ENCODE assay signal across 23 mouse cellular contexts in the genomic region with DNA sequence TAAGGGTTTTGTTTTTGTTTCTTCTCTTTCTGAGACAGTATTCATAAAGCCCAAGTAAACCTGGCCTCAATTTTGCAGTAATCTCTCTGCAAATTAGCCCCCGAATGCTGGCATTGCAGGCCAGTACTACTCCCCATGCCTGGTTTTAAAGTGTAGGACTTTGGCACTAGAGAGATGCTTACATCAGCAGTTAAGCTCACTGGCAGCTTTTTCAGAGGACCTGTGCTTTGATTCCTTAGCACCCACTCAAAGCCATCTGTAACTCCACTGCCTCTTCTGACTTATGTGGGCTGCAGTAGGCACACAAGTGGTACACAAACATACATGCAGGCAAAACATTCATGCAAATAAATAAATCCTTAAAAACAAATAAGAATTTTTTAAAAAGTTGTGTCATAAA. TPM values are rescaled to one million over a fixed set of nuclear protein-coding genes. Genes with fewer than 3 reads are reported as not detected.
A peak's percentile ranks its signal among the peaks of the same experiment; 100 is the strongest.
DNase-seq lines count a peak whose midpoint lies in the region; ATAC-seq lines count a peak whose summit lies in the region.
"Had no signal": no experiment of that assay in that cellular context is flagged by ENCODE, and none has a peak within 500 bp of the region (broad histone marks: within the 10 kb centered on the region; RNA-seq: fewer than 3 reads in every experiment).

No protein-coding gene starts in this region.

- H3K36me3 ChIP-seq in kidney, embryonic 16.5 days (ENCODE audit: insufficient read depth, low read length), result peaks cover 25% of the 10 kb centered on the region

- H3K27me3 ChIP-seq in kidney, embryonic 16.5 days (ENCODE audit: insufficient read depth, low read length), result no peaks in the 10 kb centered on the region
- H3K27me3 ChIP-seq: embryonic facial prominence, embryonic 12.5 days; forebrain, embryonic 15.5 days; heart, embryonic 15.5 days; hindbrain, embryonic 13.5 days had no signal

- no peak overlapping the region for H3K27ac ChIP-seq in kidney, embryonic 16.5 days (ENCODE audit: low read length)
- H3K27ac ChIP-seq: embryonic facial prominence, embryonic 12.5 days; forebrain, embryonic 15.5 days; heart, adult 2 months; heart, embryonic 15.5 days; hindbrain, embryonic 13.5 days had no signal

- no peak overlapping the region for H3K9ac ChIP-seq in kidney, embryonic 16.5 days (replicated peaks; ENCODE audit: low read length)
- H3K9ac ChIP-seq: embryonic facial prominence, embryonic 12.5 days; forebrain, embryonic 15.5 days; heart, embryonic 15.5 days; hindbrain, embryonic 13.5 days had no signal

- DNase-seq in frontal cortex, postnatal 14 days (ENCODE audit: low spot score in 2 of 2), result no peak
- DNase-seq in kidney, adult 9 months, result peak; percentile 74
- DNase-seq in layer of hippocampus, adult 9-11 months, result peak; percentile 29
- DNase-seq in layer of hippocampus, adult 8-10 months (ENCODE audit: low spot score in 2 of 2), result no peak
- no peak for DNase-seq in urinary bladder, postnatal 4 days (ENCODE audit: low spot score in 2 of 2)
- DNase-seq: adrenal gland, adult 8-10 months; adrenal gland, postnatal 36 days; B cell, adult 2 months; cerebellum, adult 11 months; cerebellum, adult 8-10 months; cerebellum, postnatal 25 days; gastrocnemius, postnatal 14 days; heart, adult 2 months; heart, postnatal 14 days had no signal

- H3K4me2 ChIP-seq in kidney, embryonic 16.5 days (replicated peaks; ENCODE audit: low read depth, low read length), result no peak overlapping the region
- H3K4me2 ChIP-seq: embryonic facial prominence, embryonic 12.5 days; forebrain, embryonic 15.5 days; heart, embryonic 11.5 days; heart, embryonic 15.5 days; hindbrain, embryonic 13.5 days had no signal

- no peaks in the 10 kb centered on the region for H3K4me1 ChIP-seq in kidney, embryonic 16.5 days (ENCODE audit: insufficient read depth, low read length)
- H3K4me1 ChIP-seq: embryonic facial prominence, embryonic 12.5 days; forebrain, embryonic 15.5 days; heart, embryonic 15.5 days; hindbrain, embryonic 13.5 days had no signal

- no peaks in the 10 kb centered on the region for H3K9me3 ChIP-seq in kidney, embryonic 16.5 days (ENCODE audit: low read length)
- H3K9me3 ChIP-seq: embryonic facial prominence, embryonic 12.5 days; forebrain, embryonic 15.5 days; G1E; heart, embryonic 15.5 days; hindbrain, embryonic 13.5 days had no signal

- H3K4me3 ChIP-seq in kidney, embryonic 16.5 days (ENCODE audit: low read length), result no peak overlapping the region
- H3K4me3 ChIP-seq: embryonic facial prominence, embryonic 12.5 days; forebrain, embryonic 15.5 days; heart, adult 2 months; heart, embryonic 15.5 days; hindbrain, embryonic 13.5 days had no signal

- ATAC-seq in frontal cortex, adult (ENCODE audit: low TSS enrichment), result peak; percentile 84
- no peak for ATAC-seq in kidney, embryonic 16.5 days (ENCODE audit: low FRiP score, low TSS enrichment)
- ATAC-seq: CD4-positive, CD25-positive, alpha-beta regulatory T cell, adult 4 months; forebrain, embryonic 15.5 days had no signal

- 97% methylated on average over 1 of the region's 1 CpGs for WGBS in kidney, embryonic 16.5 days

RNA-seq across cellular contexts. Expression of gene Phf20, which starts 55.0 kb away (rescaled TPM):
- 68.2 and 82.5 TPM in 2 replicates for polyA plus RNA-seq in kidney, embryonic 16.5 days (2015; fragmentation: Nextera tagmentation; extraction: Ambion mirVana)
- 100 to 1,000 TPM in 3 of 4 experiments, 10 to 100 TPM in 1; 98.7 to 122 (median 109) TPM for total RNA-seq in layer of hippocampus, adult 8-10 months (2022)

Comparison
In these comparisons a context has a peak if more than half of its experiments do, and no peak if none do; other contexts are left out.
1. DNase-seq: peak in kidney, adult 9 months (single experiment) and layer of hippocampus, adult 9-11 months (single experiment); none in frontal cortex, postnatal 14 days (0 of 2), layer of hippocampus, adult 8-10 months (0 of 2) and urinary bladder, postnatal 4 days (0 of 2).